Mouse (Mus musculus) stomach, embryonic 16.5 days (tissue): ENCODE results near the gene Gpr55. TPM values are rescaled to one million over a fixed set of nuclear protein-coding genes. Genes with fewer than 3 reads are reported as not detected.

ENCODE experiments used
- ATAC-seq: fragments of 200-750 bp; cut with Nextera tagmentation; 2 replicates; pipeline ENCODE4 v1.8.0; 2017; ENCODE audit warnings: moderate number of reproducible peaks, moderate TSS enrichment; ENCODE audit not compliant: insufficient read depth, low FRiP score
- H3K27ac ChIP-seq: fragments of 300-500 bp; sonication (generic); 2 replicates; pipeline ENCODE4 v1.5.1; 2014; ENCODE audit warnings: low read length
- H3K27me3 ChIP-seq: fragments of 300-500 bp; sonication (generic); 2 replicates; pipeline ENCODE4 v1.6.1; 2014; ENCODE audit warnings: low read length, control low read depth, mixed read lengths; ENCODE audit not compliant: control insufficient read depth, insufficient read depth
- H3K36me3 ChIP-seq: fragments of 300-500 bp; sonication (generic); 2 replicates; pipeline ENCODE4 v1.6.1; 2014; ENCODE audit warnings: low read length; ENCODE audit not compliant: control insufficient read depth, insufficient read depth
- H3K4me1 ChIP-seq: fragments of 300-500 bp; sonication (generic); 2 replicates; pipeline ENCODE4 v1.6.1; 2014; ENCODE audit warnings: low read length, control low read depth, mixed read lengths; ENCODE audit not compliant: control insufficient read depth, insufficient read depth
- H3K4me2 ChIP-seq: fragments of 300-500 bp; sonication (generic); 2 replicates; pipeline ENCODE4 v1.6.1; 2014; ENCODE audit warnings: low read depth, low read length, mixed read lengths
- H3K4me3 ChIP-seq: fragments of 300-500 bp; sonication (generic); replicated peaks from 2 replicates; pipeline ENCODE4 v1.5.1; 2014; ENCODE audit warnings: mild to moderate bottlenecking, low read length
- H3K9ac ChIP-seq: fragments of 300-500 bp; sonication (generic); 2 replicates; pipeline ENCODE4 v1.6.1; 2014; ENCODE audit warnings: low read length
- H3K9me3 ChIP-seq: fragments of 300-500 bp; sonication (generic); replicated peaks from 2 replicates; pipeline ENCODE4 v1.6.1; 2016; ENCODE audit warnings: low read length, control low read depth; ENCODE audit not compliant: control insufficient read depth
- WGBS: fragments of 180-500 bp; shearing (Covaris S2); extraction: QIAGEN DNeasy Blood & Tissue Kit; methylation state at CpG from one replicate; pipeline ENCODE4 v1.1.7; 2014; 5-methylcytosine and 5-hydroxymethylcytosine counted together
- polyA plus RNA-seq: library from polyadenylated mRNA; unstranded; fragments of >200 nt; fragmentation: Nextera tagmentation; extraction: Ambion mirVana; gene quantifications from 2 replicates; pipeline ENCODE4 v1.2.1, GENCODE M21; 2015

Gene Gpr55
- polyA plus RNA-seq, 1 experiment from 2014 or later = 0.04 TPM

- no peaks in the 10 kb centered on the region for H3K9me3 ChIP-seq
- no peak overlapping the region for H3K4me3 ChIP-seq
- H3K27me3 ChIP-seq = no peaks in the 10 kb centered on the region
- no peak overlapping the region for H3K4me2 ChIP-seq
- no peak overlapping the region for H3K27ac ChIP-seq
- no peak overlapping the region for H3K9ac ChIP-seq
- 75% methylated on average over 1 of the region's 1 CpGs for WGBS
- no peak for ATAC-seq
- H3K36me3 ChIP-seq = no peaks in the 10 kb centered on the region
- H3K4me1 ChIP-seq = no peaks in the 10 kb centered on the region
Measured at GRCm38 (mm10) chr1:85969081-85969480, 8.3 kb upstream of the Gpr55 start.

DNA sequence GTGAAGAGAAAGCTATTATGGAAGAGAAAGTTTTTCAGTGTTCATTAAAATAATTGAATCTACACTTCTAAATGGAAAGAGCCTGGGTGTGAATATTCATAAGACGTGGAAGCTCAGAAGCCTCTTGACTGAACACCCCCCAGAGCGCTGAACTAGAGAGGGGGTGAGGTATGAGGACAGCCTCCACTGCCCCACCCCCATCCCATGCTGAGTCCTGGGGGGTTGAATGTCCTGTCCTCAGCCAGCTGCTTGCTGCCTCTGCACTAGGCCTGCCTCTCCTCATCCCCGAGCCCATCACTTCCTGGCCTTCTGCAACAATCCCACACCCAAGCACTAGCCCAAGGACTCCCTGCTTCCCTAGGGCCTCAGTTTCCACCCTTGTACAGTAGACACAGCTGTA lies 5.0 kb upstream of the Gpr55 start:
- Histone ChIP-seq H3K4me1 (no peaks in the 10 kb centered on the region), H3K27ac (no peak overlapping the region), H3K9ac (no peak overlapping the region), H3K4me3 (no peak overlapping the region), H3K36me3 (no peaks in the 10 kb centered on the region), H3K9me3 (no peaks in the 10 kb centered on the region), H3K4me2 (no peak overlapping the region), H3K27me3 (no peaks in the 10 kb centered on the region)
- WGBS = 71% methylated on average over 3 of the region's 3 CpGs
- no peak for ATAC-seq

DNA sequence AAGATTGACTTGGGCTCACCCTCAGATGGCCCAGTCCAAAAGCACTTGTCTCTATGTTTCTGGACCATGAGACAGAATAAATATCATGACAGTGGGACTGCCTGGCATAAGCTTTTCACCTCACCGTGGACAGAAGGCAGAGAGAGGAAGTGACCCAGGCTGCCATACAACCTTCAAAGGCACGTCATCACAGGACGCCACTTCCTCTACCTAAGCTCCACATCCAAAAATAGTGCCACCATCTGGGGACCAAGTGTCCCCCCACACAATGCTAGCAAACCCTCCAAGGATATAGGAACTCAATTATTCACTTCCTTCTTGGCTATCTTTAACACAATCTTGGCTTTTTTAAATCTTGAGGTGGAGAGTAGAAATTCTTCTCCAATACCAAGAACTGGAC lies 1.3 kb upstream of the Gpr55 start:
- Histone ChIP-seq H3K4me3 (no peak overlapping the region), H3K4me2 (no peak overlapping the region), H3K9ac (no peak overlapping the region), H3K9me3 (no peaks in the 10 kb centered on the region), H3K27ac (no peak overlapping the region), H3K4me1 (peaks cover 34% of the 10 kb centered on the region), H3K27me3 (no peaks in the 10 kb centered on the region), H3K36me3 (no peaks in the 10 kb centered on the region)
- no peak for ATAC-seq
- 73% methylated on average over 3 of the region's 3 CpGs for WGBS

- ATAC-seq = no peak
- Histone ChIP-seq H3K9me3 (no peaks in the 10 kb centered on the region), H3K9ac (no peak overlapping the region), H3K27me3 (no peaks in the 10 kb centered on the region), H3K4me2 (no peak overlapping the region), H3K4me3 (no peak overlapping the region), H3K4me1 (peaks cover 34% of the 10 kb centered on the region), H3K36me3 (no peaks in the 10 kb centered on the region), H3K27ac (peak overlapping the region; percentile 32)
- 65% methylated on average over 2 of the region's 2 CpGs for WGBS
Measured at GRCm38 (mm10) chr1:85959889-85960276, 924 bp downstream of the Gpr55 start.

- WGBS = 51% methylated on average over 6 of the region's 6 CpGs
- ATAC-seq = 0 out of 2 replicates have a peak, but pooled peaks have one; percentile 6
Measured at GRCm38 (mm10) chr1:85959129-85959888, 1.5 kb downstream of the Gpr55 start.

GRCm38 (mm10) chr1:85957942-85958619 lies 2.7 kb downstream of the Gpr55 start:
- Histone ChIP-seq H3K36me3 (no peaks in the 10 kb centered on the region), H3K4me3 (no peak overlapping the region), H3K27ac (peak overlapping the region; percentile 18; the same call in 1 of the 2 replicates), H3K9ac (no peak overlapping the region), H3K4me1 (peaks cover 34% of the 10 kb centered on the region), H3K27me3 (no peaks in the 10 kb centered on the region), H3K4me2 (no peak overlapping the region), H3K9me3 (no peaks in the 10 kb centered on the region)
- 53% methylated on average over 9 of the region's 9 CpGs for WGBS
- no peak for ATAC-seq

More at GRCm38 (mm10) chr1:85959129-85959888, 1.5 kb downstream of the Gpr55 start:
- Histone ChIP-seq H3K4me3 (no peak overlapping the region), H3K4me1 (peaks cover 34% of the 10 kb centered on the region), H3K36me3 (no peaks in the 10 kb centered on the region), H3K27me3 (no peaks in the 10 kb centered on the region), H3K4me2 (no peak overlapping the region), H3K27ac (peak overlapping the region; percentile 32), H3K9me3 (no peaks in the 10 kb centered on the region), H3K9ac (no peak overlapping the region)

GRCm38 (mm10) chr1:85957290-85957689 lies 3.5 kb downstream of the Gpr55 start:
- Histone ChIP-seq H3K4me2 (no peak overlapping the region), H3K9me3 (no peaks in the 10 kb centered on the region), H3K27ac (no peak overlapping the region), H3K27me3 (no peaks in the 10 kb centered on the region), H3K9ac (no peak overlapping the region), H3K4me3 (no peak overlapping the region), H3K4me1 (peaks cover 34% of the 10 kb centered on the region), H3K36me3 (no peaks in the 10 kb centered on the region)
- ATAC-seq = no peak
- 51% methylated on average over 5 of the region's 5 CpGs for WGBS

- H3K9me3 ChIP-seq = no peaks in the 10 kb centered on the region
- no peak for ATAC-seq
- H3K4me2 ChIP-seq = no peak overlapping the region
- no peak overlapping the region for H3K9ac ChIP-seq
- no peak overlapping the region for H3K27ac ChIP-seq
- WGBS = 66% methylated on average over 3 of the region's 3 CpGs
- H3K4me1 ChIP-seq = peaks cover 27% of the 10 kb centered on the region
- no peaks in the 10 kb centered on the region for H3K27me3 ChIP-seq
- no peaks in the 10 kb centered on the region for H3K36me3 ChIP-seq
- no peak overlapping the region for H3K4me3 ChIP-seq
Measured at GRCm38 (mm10) chr1:85955150-85955549, 5.7 kb downstream of the Gpr55 start.

DNA sequence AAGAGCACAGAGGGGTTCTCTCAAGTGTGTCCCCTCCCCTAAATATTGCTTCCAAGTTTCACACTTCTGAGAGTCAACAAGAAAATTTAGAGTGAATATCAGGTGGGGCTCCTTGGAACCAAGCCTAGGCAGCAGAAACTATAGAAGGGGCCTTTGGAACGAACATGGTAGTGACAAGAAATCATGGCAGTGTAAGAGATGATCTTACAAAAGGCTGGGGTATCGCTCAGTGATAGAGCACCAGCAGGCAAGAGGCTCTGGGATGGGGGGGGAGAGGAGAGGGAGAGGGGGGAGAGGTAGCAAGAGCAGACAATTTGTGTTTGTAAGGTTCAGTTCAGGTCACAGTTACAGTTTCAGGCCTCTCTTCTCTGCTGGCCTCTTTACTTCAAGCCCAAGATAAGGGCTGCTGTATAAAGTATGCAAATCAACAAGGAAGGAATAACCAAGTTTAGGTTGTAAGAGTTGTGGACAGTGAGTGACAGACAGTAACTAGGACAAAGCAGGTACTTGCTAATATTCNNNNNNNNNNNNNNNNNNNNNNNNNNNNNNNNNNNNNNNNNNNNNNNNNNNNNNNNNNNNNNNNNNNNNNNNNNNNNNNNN lies 11.6 kb downstream of the Gpr55 start:
- WGBS = 87% methylated on average over 2 of the region's 2 CpGs
- ATAC-seq = no peak

More for the DNA sequence above, 11.6 kb downstream of the Gpr55 start:
- Histone ChIP-seq H3K4me2 (no peak overlapping the region), H3K4me3 (no peak overlapping the region), H3K4me1 (no peaks in the 10 kb centered on the region), H3K36me3 (no peaks in the 10 kb centered on the region), H3K9ac (no peak overlapping the region), H3K9me3 (no peaks in the 10 kb centered on the region), H3K27ac (no peak overlapping the region), H3K27me3 (no peaks in the 10 kb centered on the region)
